Mouse (Mus musculus): Measurements from ENCODE around the gene Tuba1b.

- no peak for TF ChIP-seq GATA1 (IDR thresholded peaks at IDR 0.05; ENCODE audit: borderline replicate concordance, low read length)
- TF ChIP-seq FLI1 (IDR thresholded peaks at IDR 0.05; ENCODE audit: low read length) = no peak
These were observed 50.3 kb downstream of the Tuba1b start for GRCm38 (mm10) chr15:98884106-98884505.
